Mouse (Mus musculus) left cerebral cortex, postnatal 14 days (tissue): Measurements from ENCODE around the gene Ifi35. TPM values are rescaled to one million over a fixed set of nuclear protein-coding genes. Genes with fewer than 3 reads are reported as not detected.
A peak's percentile ranks its signal among the peaks of the same experiment; 100 is the strongest.
"Not testable (repeated sequence)": the region's sequence is repeated elsewhere in the genome, so short reads cannot be mapped to it uniquely, and the experiment has no call there.

Source experiments
- DNase-seq, 2 experiments: peaks; one replicate each; pipeline ENCODE4 v3.0.0; 2021 to 2022; ENCODE audit warnings: low spot score in 2 of 2, mixed read lengths in 1 of 2
- intact Hi-C: fragments of 180-260 bp; cut with DNase I; formaldehyde crosslinking; loops from one replicate; pipeline ENCODE4 v1.15.1; 2025
- total RNA-seq, 2 experiments: library from RNA; stranded (reverse); gene quantifications; 2 replicates each; pipeline ENCODE4 v1.2.3; 2021

The Ifi35 gene
- total RNA-seq, 2 experiments from 2014 or later: 0.97 to 2.6 TPM

GRCm38 (mm10) chr11:101465101-101465868, 17.1 kb downstream of the Ifi35 start:
- intact Hi-C loops: loop anchor here (5.0 kb wide), 2 partner anchors 52 to 87 kb away; partner anchors contain the start of genes Brca1 and Nbr1
- DNase-seq: no peak

GRCm38 (mm10) chr11:101465869-101466551, 17.8 kb downstream of the Ifi35 start, which contains the start of gene Vat1:
TSS of gene Vat1 (minus strand) at chr11:101466230.
- intact Hi-C loops: loop anchor here (5.0 kb wide), 2 partner anchors 51 to 86 kb away; partner anchors contain the start of genes Brca1 and Nbr1
- DNase-seq: peak in 1 of 2 experiments; percentile 55

GRCm38 (mm10) chr11:101466552-101466950, 18.3 kb downstream of the Ifi35 start:
- not testable (repeated sequence) for DNase-seq
- intact Hi-C loops: loop anchor here (5.0 kb wide), 2 partner anchors 51 to 86 kb away; partner anchors contain the start of genes Brca1 and Nbr1

- intact Hi-C loops: loop anchor here (5.0 kb wide), 2 partner anchors 50 to 85 kb away; partner anchors contain the start of genes Brca1 and Nbr1
- peak; percentile 64 to 83 for DNase-seq
Observed at GRCm38 (mm10) chr11:101467477-101468262, 19.5 kb downstream of the Ifi35 start.

- intact Hi-C loops: loop anchor here (5.0 kb wide), 2 partner anchors 49 to 84 kb away; partner anchors contain the start of genes Brca1 and Nbr1
- DNase-seq: no peak
Observed at GRCm38 (mm10) chr11:101468263-101468688, 20.1 kb downstream of the Ifi35 start.

- intact Hi-C loops: loop anchor here (5.0 kb wide), 2 partner anchors 49 to 84 kb away; partner anchors contain the start of genes Brca1 and Nbr1
- no peak for DNase-seq
Observed at GRCm38 (mm10) chr11:101468731-101469130, 20.5 kb downstream of the Ifi35 start.

GRCm38 (mm10) chr11:101469155-101469554, 20.9 kb downstream of the Ifi35 start:
- DNase-seq: no peak
- intact Hi-C loops: loop anchor here (5.0 kb wide), 2 partner anchors 48 to 83 kb away; partner anchors contain the start of genes Brca1 and Nbr1

- intact Hi-C loops: no loop called here
- no peak for DNase-seq
Observed at GRCm38 (mm10) chr11:101470206-101470605, 22.0 kb downstream of the Ifi35 start.

- intact Hi-C loops: no loop called here
- DNase-seq: no peak
Observed at GRCm38 (mm10) chr11:101471926-101472325, 23.7 kb downstream of the Ifi35 start.

- intact Hi-C loops: no loop called here
- peak; percentile 49 to 67 for DNase-seq
Observed at GRCm38 (mm10) chr11:101472336-101472735, 24.1 kb downstream of the Ifi35 start.

- intact Hi-C loops, DNase-seq: not testable (repeated sequence)
Observed at GRCm38 (mm10) chr11:101473686-101474085, 25.5 kb downstream of the Ifi35 start.

- DNase-seq: no peak
Observed at GRCm38 (mm10) chr11:101474298-101474697, 26.1 kb downstream of the Ifi35 start.

GRCm38 (mm10) chr11:101476361-101476760, 28.2 kb downstream of the Ifi35 start:
- DNase-seq, intact Hi-C loops: not testable (repeated sequence)

More at GRCm38 (mm10) chr11:101474298-101474697, 26.1 kb downstream of the Ifi35 start:
- intact Hi-C loops: no loop called here

GRCm38 (mm10) chr11:101477194-101477551, 29.0 kb downstream of the Ifi35 start:
- intact Hi-C loops: no loop called here
- DNase-seq: no peak

GRCm38 (mm10) chr11:101477552-101478211, 29.5 kb downstream of the Ifi35 start:
- DNase-seq: no peak
- intact Hi-C loops: no loop called here

- intact Hi-C loops: no loop called here
- DNase-seq: no peak
Observed at GRCm38 (mm10) chr11:101479171-101479635, 31.0 kb downstream of the Ifi35 start.

GRCm38 (mm10) chr11:101480912-101481311, 32.7 kb downstream of the Ifi35 start:
- intact Hi-C loops: no loop called here
- DNase-seq: no peak

GRCm38 (mm10) chr11:101483804-101484203, 35.6 kb downstream of the Ifi35 start:
- intact Hi-C loops: no loop called here
- no peak for DNase-seq

- DNase-seq: no peak
- intact Hi-C loops: no loop called here
Observed at GRCm38 (mm10) chr11:101484245-101484644, 36.0 kb downstream of the Ifi35 start.
